Mouse (Mus musculus) brain, embryonic 14.5 days (tissue): ENCODE data around the gene Sh3bp5.

Experiments
- CTCF ChIP-seq: fragments of 200-500 bp; IDR thresholded peaks from 2 replicates; pipeline ENCODE4 v1.5.1; 2012; ENCODE audit warnings: inconsistent platforms, mild to moderate bottlenecking, moderate library complexity, borderline replicate concordance; ENCODE audit not compliant: insufficient read depth, insufficient read length; ENCODE audit errors: extremely low read depth
- POLR2A ChIP-seq: fragments of 200-500 bp; IDR thresholded peaks from 2 replicates; pipeline ENCODE4 v1.6.1; 2012; ENCODE audit warnings: mild to moderate bottlenecking, inconsistent platforms, borderline replicate concordance; ENCODE audit not compliant: poor library complexity, insufficient read depth, insufficient read length, severe bottlenecking; ENCODE audit errors: extremely low read depth

GRCm38 (mm10) chr14:31403995-31404394 lies 31.9 kb downstream of the Sh3bp5 start:
- TF ChIP-seq CTCF: no peak
- no peak for TF ChIP-seq POLR2A
